In the genomic region with DNA sequence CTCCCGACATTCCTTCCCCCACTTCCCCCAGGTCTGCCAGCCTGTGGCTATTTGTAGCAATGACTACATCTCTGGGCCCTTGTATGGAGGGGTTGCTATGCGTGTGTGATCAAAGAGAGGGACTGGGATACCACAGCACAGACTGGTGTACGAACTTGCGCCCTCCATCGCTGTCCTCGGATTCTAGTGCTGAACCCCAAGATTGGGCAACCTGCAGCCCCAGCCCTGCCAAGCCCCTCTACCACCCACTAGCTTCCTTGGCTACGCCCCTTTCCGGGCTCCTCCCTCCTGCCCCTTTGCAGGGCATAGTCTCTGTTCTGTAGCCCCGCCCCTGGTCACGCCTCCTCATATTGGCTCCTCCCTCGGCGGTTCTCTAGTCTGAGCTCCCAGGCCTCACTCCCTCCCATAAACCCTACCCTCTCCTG, we compare ENCODE assay signal across 8 mouse cellular contexts. TPM values are rescaled to one million over a fixed set of nuclear protein-coding genes. Genes with fewer than 3 reads are reported as not detected.
A peak's percentile ranks its signal among the peaks of the same experiment; 100 is the strongest.
DNase-seq lines count a peak whose midpoint lies in the region; ATAC-seq and TF ChIP-seq lines count a peak whose summit lies in the region.

A gene (plus strand): TSS at position 406 of the 425 bp plus-strand sequence.

- H3K36me3 ChIP-seq in embryonic facial prominence, embryonic 14.5 days (ENCODE audit: control insufficient read depth, insufficient read depth, low read length) = peaks cover 22% of the 10 kb centered on the region
- H3K36me3 ChIP-seq in heart, embryonic 10.5 days = peaks cover 35% of the 10 kb centered on the region
- H3K36me3 ChIP-seq in kidney, embryonic 14.5 days (ENCODE audit: control insufficient read depth, insufficient read depth, low read length) = peaks cover 13% of the 10 kb centered on the region
- peaks cover 34% of the 10 kb centered on the region for H3K36me3 ChIP-seq in limb, embryonic 15.5 days
- peaks cover 20% of the 10 kb centered on the region for H3K36me3 ChIP-seq in midbrain, postnatal 0 days (ENCODE audit: insufficient read depth, low read length)
- H3K36me3 ChIP-seq in stomach, embryonic 16.5 days (ENCODE audit: control insufficient read depth, insufficient read depth, low read length) = no peaks in the 10 kb centered on the region

- DNase-seq in 416B (ENCODE audit: low read depth) = peak; percentile 32
- DNase-seq in adrenal gland, postnatal 4 days (ENCODE audit: low spot score in 2 of 2) = peak; percentile 43
- peak; percentile 91 for DNase-seq in embryonic facial prominence, embryonic 14.5 days (ENCODE audit: low spot score)
- DNase-seq in heart, embryonic 10.5 days (ENCODE audit: low spot score) = peak; percentile 95
- peak; percentile 92 for DNase-seq in midbrain, postnatal 0 days (ENCODE audit: low spot score)

- H3K9me3 ChIP-seq in embryonic facial prominence, embryonic 14.5 days (ENCODE audit: control insufficient read depth, low read length) = no peaks in the 10 kb centered on the region
- no peaks in the 10 kb centered on the region for H3K9me3 ChIP-seq in heart, embryonic 10.5 days
- no peaks in the 10 kb centered on the region for H3K9me3 ChIP-seq in kidney, embryonic 14.5 days (ENCODE audit: control insufficient read depth, low read length)
- H3K9me3 ChIP-seq in limb, embryonic 15.5 days = no peaks in the 10 kb centered on the region
- H3K9me3 ChIP-seq in midbrain, postnatal 0 days (ENCODE audit: low read length) = no peaks in the 10 kb centered on the region
- no peaks in the 10 kb centered on the region for H3K9me3 ChIP-seq in stomach, embryonic 16.5 days (replicated peaks; ENCODE audit: control insufficient read depth, low read length)

- H3K9ac ChIP-seq in embryonic facial prominence, embryonic 14.5 days (ENCODE audit: low read depth, low read length) = peak within 1 kb of the TSS; percentile 73
- peak within 1 kb of the TSS; percentile 63 for H3K9ac ChIP-seq in kidney, embryonic 14.5 days (ENCODE audit: low read depth, low read length)
- peak within 1 kb of the TSS; percentile 50 for H3K9ac ChIP-seq in limb, embryonic 15.5 days
- H3K9ac ChIP-seq in midbrain, postnatal 0 days (replicated peaks; ENCODE audit: low read length, poor library complexity, severe bottlenecking) = peak within 1 kb of the TSS; percentile 72
- peak within 1 kb of the TSS; percentile 81 for H3K9ac ChIP-seq in stomach, embryonic 16.5 days (ENCODE audit: low read length)

- peak within 1 kb of the TSS; percentile 80 for H3K4me2 ChIP-seq in embryonic facial prominence, embryonic 14.5 days (ENCODE audit: low read depth, low read length)
- H3K4me2 ChIP-seq in kidney, embryonic 14.5 days (replicated peaks; ENCODE audit: low read depth, low read length) = peak within 1 kb of the TSS; percentile 91
- H3K4me2 ChIP-seq in limb, embryonic 15.5 days = peak within 1 kb of the TSS; percentile 84
- peak within 1 kb of the TSS; percentile 80 for H3K4me2 ChIP-seq in midbrain, postnatal 0 days (ENCODE audit: low read depth, low read length, poor library complexity, severe bottlenecking)
- H3K4me2 ChIP-seq in stomach, embryonic 16.5 days (ENCODE audit: low read depth, low read length) = peak within 1 kb of the TSS; percentile 83

- ATAC-seq in embryonic facial prominence, embryonic 14.5 days (ENCODE audit: low read depth) = peak; percentile 87
- peak; percentile 87 for ATAC-seq in kidney, embryonic 14.5 days (ENCODE audit: low FRiP score, low TSS enrichment)
- ATAC-seq in limb, embryonic 15.5 days (ENCODE audit: insufficient number of reproducible peaks, low FRiP score, low TSS enrichment, low read depth) = peak; percentile 75
- peak; percentile 85 for ATAC-seq in midbrain, postnatal 0 days (ENCODE audit: low FRiP score)
- ATAC-seq in stomach, embryonic 16.5 days (ENCODE audit: insufficient read depth, low FRiP score) = peak; percentile 87

- peak within 1 kb of the TSS; percentile 76 for H3K27ac ChIP-seq in embryonic facial prominence, embryonic 14.5 days (replicated peaks; ENCODE audit: low read depth, low read length)
- H3K27ac ChIP-seq in heart, embryonic 10.5 days = peak within 1 kb of the TSS; percentile 87
- peak within 1 kb of the TSS; percentile 77 for H3K27ac ChIP-seq in kidney, embryonic 14.5 days (ENCODE audit: low read depth, low read length)
- peak within 1 kb of the TSS; percentile 72 for H3K27ac ChIP-seq in limb, embryonic 15.5 days
- H3K27ac ChIP-seq in midbrain, postnatal 0 days (ENCODE audit: low read depth, low read length) = peak within 1 kb of the TSS; percentile 74
- H3K27ac ChIP-seq in stomach, embryonic 16.5 days (ENCODE audit: low read length) = peak within 1 kb of the TSS; percentile 69

- H3K4me1 ChIP-seq in embryonic facial prominence, embryonic 14.5 days (ENCODE audit: control insufficient read depth, insufficient read depth, low read length) = peaks cover 20% of the 10 kb centered on the region
- H3K4me1 ChIP-seq in heart, embryonic 10.5 days = peaks cover 38% of the 10 kb centered on the region
- peaks cover 32% of the 10 kb centered on the region for H3K4me1 ChIP-seq in kidney, embryonic 14.5 days (ENCODE audit: control insufficient read depth, insufficient read depth, low read length)
- H3K4me1 ChIP-seq in limb, embryonic 15.5 days = peaks cover 33% of the 10 kb centered on the region
- peaks cover 14% of the 10 kb centered on the region for H3K4me1 ChIP-seq in midbrain, postnatal 0 days (ENCODE audit: insufficient read depth, low read length)
- peaks cover 31% of the 10 kb centered on the region for H3K4me1 ChIP-seq in stomach, embryonic 16.5 days (ENCODE audit: control insufficient read depth, insufficient read depth, low read length)

- WGBS in embryonic facial prominence, embryonic 14.5 days = 0% methylated on average over 11 of the region's 12 CpGs
- WGBS in heart, embryonic 10.5 days = under 1% methylated on average over 12 of the region's 12 CpGs
- 4% methylated on average over 12 of the region's 12 CpGs for WGBS in kidney, embryonic 14.5 days
- 4% methylated on average over 12 of the region's 12 CpGs for WGBS in limb, embryonic 15.5 days
- WGBS in midbrain, postnatal 0 days = 0% methylated on average over 12 of the region's 12 CpGs
- WGBS in stomach, embryonic 16.5 days = 2% methylated on average over 12 of the region's 12 CpGs

- H3K4me3 ChIP-seq in embryonic facial prominence, embryonic 14.5 days (ENCODE audit: low read depth, low read length) = peak within 1 kb of the TSS; percentile 53
- peak within 1 kb of the TSS; percentile 75 for H3K4me3 ChIP-seq in heart, embryonic 10.5 days
- H3K4me3 ChIP-seq in kidney, embryonic 14.5 days (ENCODE audit: low read length) = peak within 1 kb of the TSS; percentile 56
- H3K4me3 ChIP-seq in limb, embryonic 15.5 days = peak within 1 kb of the TSS; percentile 54
- peak within 1 kb of the TSS; percentile 60 for H3K4me3 ChIP-seq in midbrain, postnatal 0 days (ENCODE audit: low read depth, low read length)
- peak within 1 kb of the TSS; percentile 61 for H3K4me3 ChIP-seq in stomach, embryonic 16.5 days (replicated peaks; ENCODE audit: low read length)

- TF ChIP-seq CTCF in midbrain, postnatal 0 days (IDR thresholded peaks at IDR 0.05) = 0 out of 2 replicates have a peak, but pooled peaks have one; percentile 11

- no peaks in the 10 kb centered on the region for H3K27me3 ChIP-seq in embryonic facial prominence, embryonic 14.5 days (replicated peaks; ENCODE audit: control insufficient read depth, insufficient read depth, low read length)
- H3K27me3 ChIP-seq in heart, embryonic 10.5 days (ENCODE audit: insufficient read depth, poor library complexity, severe bottlenecking) = peaks cover 31% of the 10 kb centered on the region; the same call in 1 of the 2 replicates
- H3K27me3 ChIP-seq in kidney, embryonic 14.5 days (ENCODE audit: control insufficient read depth, insufficient read depth, low read length) = no peaks in the 10 kb centered on the region
- H3K27me3 ChIP-seq in limb, embryonic 15.5 days = peaks cover 3% of the 10 kb centered on the region; the same call in 1 of the 2 replicates
- no peaks in the 10 kb centered on the region for H3K27me3 ChIP-seq in midbrain, postnatal 0 days (ENCODE audit: insufficient read depth, low read length)
- H3K27me3 ChIP-seq in stomach, embryonic 16.5 days (ENCODE audit: control insufficient read depth, insufficient read depth, low read length) = no peaks in the 10 kb centered on the region

RNA-seq across cellular contexts. Expression of the gene that starts here (rescaled TPM):
- 1 to 10 TPM; 6.5 to 7.6 TPM for total RNA-seq in adrenal gland, postnatal 4 days (2021)
- 0.28 and 0.29 TPM in 2 replicates for polyA plus RNA-seq in embryonic facial prominence, embryonic 14.5 days (2014; fragmentation: Nextera tagmentation; extraction: Ambion mirVana)
- polyA plus RNA-seq in heart, embryonic 10.5 days (2016; fragmentation: Nextera tagmentation; extraction: Ambion mirVana) = 0.24 and 0.28 TPM in 2 replicates
- 0.21 and 0.24 TPM in 2 replicates for polyA plus RNA-seq in kidney, embryonic 14.5 days (2014; fragmentation: Nextera tagmentation; extraction: Ambion mirVana)
- polyA plus RNA-seq in limb, embryonic 15.5 days (2015; fragmentation: Nextera tagmentation; extraction: Ambion mirVana) = 0.08 and 0.14 TPM in 2 replicates
- 64.2 and 76.0 TPM in 2 replicates for total RNA-seq in midbrain, postnatal 0 days (2014; rRNA removed)
- polyA plus RNA-seq in midbrain, postnatal 0 days (2015; fragmentation: Nextera tagmentation; extraction: Ambion mirVana) = 0.96 and 1.1 TPM in 2 replicates
- 0.25 TPM in 2 replicates for polyA plus RNA-seq in stomach, embryonic 16.5 days (2015; fragmentation: Nextera tagmentation; extraction: Ambion mirVana)

Comparison
In these comparisons a context has a peak if more than half of its experiments do, and no peak if none do; other contexts are left out.
1. Peak in every context shown above with its lines: DNase-seq, ATAC-seq, H3K4me3 ChIP-seq and H3K27ac ChIP-seq.
2. Peak in DNase-seq, ATAC-seq, H3K4me3 ChIP-seq, H3K27ac ChIP-seq, H3K9ac ChIP-seq and H3K4me2 ChIP-seq in embryonic facial prominence, embryonic 14.5 days; RNA of the gene not detected or under 1 TPM.
3. Peak in DNase-seq, H3K4me3 ChIP-seq and H3K27ac ChIP-seq in heart, embryonic 10.5 days; RNA of the gene not detected or under 1 TPM.
4. Peak in ATAC-seq, H3K4me3 ChIP-seq, H3K27ac ChIP-seq, H3K9ac ChIP-seq and H3K4me2 ChIP-seq in kidney, embryonic 14.5 days; RNA of the gene not detected or under 1 TPM.
5. Peak in ATAC-seq, H3K4me3 ChIP-seq, H3K27ac ChIP-seq, H3K9ac ChIP-seq and H3K4me2 ChIP-seq in limb, embryonic 15.5 days; RNA of the gene not detected or under 1 TPM.
6. Peak in ATAC-seq, H3K4me3 ChIP-seq, H3K27ac ChIP-seq, H3K9ac ChIP-seq and H3K4me2 ChIP-seq in stomach, embryonic 16.5 days; RNA of the gene not detected or under 1 TPM.
7. DNase-seq: peak in every context shown above with its lines; median percentile 95 in heart, embryonic 10.5 days; 92 in midbrain, postnatal 0 days; 91 in embryonic facial prominence, embryonic 14.5 days; 43 in adrenal gland, postnatal 4 days; 32 in 416B.